Mouse (Mus musculus) MEL (cell line): Measurements from ENCODE around the gene Zfp655.

Source experiments
- CHD2 ChIP-seq: IDR thresholded peaks from 2 replicates; pipeline ENCODE4 v1.6.1; 2011; ENCODE audit warnings: low read length, improper control_type of control experiment
- GABPA ChIP-seq: IDR thresholded peaks from 2 replicates; pipeline ENCODE4 v1.6.1; 2012; ENCODE audit warnings: low read depth, mild to moderate bottlenecking, inconsistent platforms, low read length, improper control_type of control experiment, moderate library complexity
- POLR2AphosphoS5 ChIP-seq: IDR thresholded peaks from 2 replicates; pipeline ENCODE4 v1.6.1; 2012; ENCODE audit warnings: low read depth, borderline replicate concordance, mild to moderate bottlenecking, inconsistent platforms, low read length, moderate library complexity, mixed read lengths
- TCF12 ChIP-seq: IDR thresholded peaks from 2 replicates; pipeline ENCODE4 v1.6.1; 2014; ENCODE audit warnings: low read depth, mild to moderate bottlenecking, inconsistent platforms, low read length, improper control_type of control experiment, moderate library complexity
- ZMIZ1 ChIP-seq: IDR thresholded peaks from 2 replicates; pipeline ENCODE4 v1.6.1; 2012; ENCODE audit warnings: low read depth, mild to moderate bottlenecking, inconsistent platforms, low read length, improper control_type of control experiment, moderate library complexity

DNA sequence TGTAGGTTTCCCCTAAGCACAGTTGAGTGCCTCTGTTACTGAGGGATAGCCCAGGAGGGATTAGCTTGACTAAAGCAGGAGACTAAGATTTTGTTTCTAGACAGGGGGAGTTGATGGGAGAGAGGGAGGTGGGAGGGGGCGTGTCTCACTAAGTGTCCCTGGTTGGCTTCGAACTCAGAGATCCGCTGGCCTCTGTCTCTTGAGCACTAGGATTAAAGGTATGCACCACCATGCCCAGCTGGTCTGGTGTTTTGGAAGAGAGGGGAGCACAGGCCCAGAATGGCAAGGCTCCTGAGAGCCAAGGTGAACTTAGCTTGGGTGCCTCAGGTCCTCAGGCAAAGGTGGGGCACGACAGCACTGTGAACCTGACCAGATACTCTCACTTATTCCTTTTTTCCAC is 20.2 kb upstream of the Zfp655 start:
- no peak for TF ChIP-seq GABPA
- no peak for TF ChIP-seq ZMIZ1
- TF ChIP-seq CHD2, result no peak
- TF ChIP-seq POLR2AphosphoS5, result no peak
- TF ChIP-seq TCF12, result no peak
